In genomic region chr16:32098897-32099637, GRCm38 (mm10) we compare ENCODE assay signal across 8 mouse cellular contexts. TPM values are rescaled to one million over a fixed set of nuclear protein-coding genes. Genes with fewer than 3 reads are reported as not detected.
DNase-seq lines count a peak whose midpoint lies in the region; ATAC-seq lines count a peak whose summit lies in the region.

No protein-coding gene starts in this region.

- peak; percentile 82 for ATAC-seq in lung, embryonic 16.5 days (ENCODE audit: low read depth)
- ATAC-seq in embryonic facial prominence, embryonic 15.5 days (ENCODE audit: insufficient number of reproducible peaks, low FRiP score, low TSS enrichment, low read depth) = peak; percentile 80
- peak; percentile 84 for ATAC-seq in neural tube, embryonic 13.5 days (ENCODE audit: low read depth)

- peak overlapping the region; percentile 70 for H3K4me3 ChIP-seq in lung, embryonic 16.5 days (ENCODE audit: low read length)
- peak overlapping the region; percentile 75 for H3K4me3 ChIP-seq in embryonic facial prominence, embryonic 15.5 days (replicated peaks)
- peak overlapping the region; percentile 92 for H3K4me3 ChIP-seq in limb, embryonic 10.5 days
- peak overlapping the region; percentile 98 for H3K4me3 ChIP-seq in neural tube, embryonic 13.5 days

- H3K27ac ChIP-seq in lung, embryonic 16.5 days (ENCODE audit: low read length) = peak overlapping the region; percentile 77
- H3K27ac ChIP-seq in embryonic facial prominence, embryonic 15.5 days (replicated peaks) = peak overlapping the region; percentile 84
- peak overlapping the region; percentile 96 for H3K27ac ChIP-seq in limb, embryonic 10.5 days
- H3K27ac ChIP-seq in neural tube, embryonic 13.5 days (replicated peaks) = peak overlapping the region; percentile 82

- under 1% methylated on average over 39 of the region's 39 CpGs for WGBS in lung, embryonic 16.5 days
- under 1% methylated on average over 39 of the region's 39 CpGs for WGBS in embryonic facial prominence, embryonic 15.5 days
- WGBS in limb, embryonic 10.5 days = under 1% methylated on average over 39 of the region's 39 CpGs
- WGBS in neural tube, embryonic 13.5 days = 1% methylated on average over 27 of the region's 39 CpGs

- H3K9ac ChIP-seq in lung, embryonic 16.5 days (ENCODE audit: low read length) = peak overlapping the region; percentile 85
- H3K9ac ChIP-seq in embryonic facial prominence, embryonic 15.5 days = peak overlapping the region; percentile 75
- H3K9ac ChIP-seq in neural tube, embryonic 13.5 days = peak overlapping the region; percentile 92

- H3K9me3 ChIP-seq in lung, embryonic 16.5 days (ENCODE audit: control insufficient read depth, low read length) = no peaks in the 10 kb centered on the region
- no peaks in the 10 kb centered on the region for H3K9me3 ChIP-seq in embryonic facial prominence, embryonic 15.5 days (replicated peaks)
- no peaks in the 10 kb centered on the region for H3K9me3 ChIP-seq in limb, embryonic 10.5 days (replicated peaks)
- no peaks in the 10 kb centered on the region for H3K9me3 ChIP-seq in neural tube, embryonic 13.5 days

- peak overlapping the region; percentile 83 for H3K4me2 ChIP-seq in lung, embryonic 16.5 days (ENCODE audit: low read depth, low read length)
- H3K4me2 ChIP-seq in embryonic facial prominence, embryonic 15.5 days (replicated peaks) = peak overlapping the region; percentile 68
- H3K4me2 ChIP-seq in neural tube, embryonic 13.5 days = peak overlapping the region; percentile 73

- DNase-seq in lung, adult 18-20 months = no peak
- DNase-seq in limb, embryonic 10.5 days (ENCODE audit: low spot score) = no peak
- no peak for DNase-seq in left cerebral cortex, adult 11 months (ENCODE audit: low spot score)
- DNase-seq in kidney, postnatal 10 days = no peak
- DNase-seq in frontal cortex, postnatal 25 days (ENCODE audit: low spot score in 2 of 2) = no peak

- H3K27me3 ChIP-seq in lung, embryonic 16.5 days (ENCODE audit: control insufficient read depth, insufficient read depth, low read depth, low read length) = no peaks in the 10 kb centered on the region
- H3K27me3 ChIP-seq in embryonic facial prominence, embryonic 15.5 days = no peaks in the 10 kb centered on the region
- H3K27me3 ChIP-seq in limb, embryonic 10.5 days (ENCODE audit: low read depth, poor library complexity, severe bottlenecking) = no peaks in the 10 kb centered on the region
- no peaks in the 10 kb centered on the region for H3K27me3 ChIP-seq in neural tube, embryonic 13.5 days

- H3K4me1 ChIP-seq in lung, embryonic 16.5 days (replicated peaks; ENCODE audit: control insufficient read depth, insufficient read depth, low read length) = peaks cover 14% of the 10 kb centered on the region
- peaks cover 15% of the 10 kb centered on the region for H3K4me1 ChIP-seq in embryonic facial prominence, embryonic 15.5 days
- peaks cover 15% of the 10 kb centered on the region for H3K4me1 ChIP-seq in limb, embryonic 10.5 days
- H3K4me1 ChIP-seq in neural tube, embryonic 13.5 days (replicated peaks) = peaks cover 21% of the 10 kb centered on the region

- peaks cover 7% of the 10 kb centered on the region; the same call in 1 of the 2 replicates for H3K36me3 ChIP-seq in lung, embryonic 16.5 days (ENCODE audit: control insufficient read depth, insufficient read depth, low read length)
- H3K36me3 ChIP-seq in embryonic facial prominence, embryonic 15.5 days = peaks cover 19% of the 10 kb centered on the region
- H3K36me3 ChIP-seq in limb, embryonic 10.5 days = peaks cover 43% of the 10 kb centered on the region
- H3K36me3 ChIP-seq in neural tube, embryonic 13.5 days = peaks cover 35% of the 10 kb centered on the region

RNA-seq across cellular contexts. Expression of gene Pigx, which starts 0.5 kb away (rescaled TPM):
- polyA plus RNA-seq in lung, embryonic 16.5 days (2015; fragmentation: Nextera tagmentation; extraction: Ambion mirVana) = 84.6 and 85.1 TPM in 2 replicates
- polyA plus RNA-seq in embryonic facial prominence, embryonic 15.5 days (2015; fragmentation: Nextera tagmentation; extraction: Ambion mirVana) = 87.5 and 90.5 TPM in 2 replicates
- 147 and 150 TPM in 2 replicates for polyA plus RNA-seq in limb, embryonic 10.5 days (2016; fragmentation: Nextera tagmentation; extraction: Ambion mirVana)
- polyA plus RNA-seq in neural tube, embryonic 13.5 days (2015; fragmentation: Nextera tagmentation; extraction: Ambion mirVana) = 106 and 125 TPM in 2 replicates

RNA-seq across cellular contexts. Expression of gene Cep19, which starts 0.5 kb away (rescaled TPM):
- polyA plus RNA-seq in lung, embryonic 16.5 days (2015; fragmentation: Nextera tagmentation; extraction: Ambion mirVana) = 31.7 and 31.9 TPM in 2 replicates
- 27.0 and 29.9 TPM in 2 replicates for polyA plus RNA-seq in embryonic facial prominence, embryonic 15.5 days (2015; fragmentation: Nextera tagmentation; extraction: Ambion mirVana)
- 36.6 and 39.5 TPM in 2 replicates for polyA plus RNA-seq in limb, embryonic 10.5 days (2016; fragmentation: Nextera tagmentation; extraction: Ambion mirVana)
- polyA plus RNA-seq in neural tube, embryonic 13.5 days (2015; fragmentation: Nextera tagmentation; extraction: Ambion mirVana) = 48.7 and 51.2 TPM in 2 replicates

RNA-seq across cellular contexts. Expression of gene Pak2, which starts 19.9 kb away (rescaled TPM):
- polyA plus RNA-seq in lung, embryonic 16.5 days (2015; fragmentation: Nextera tagmentation; extraction: Ambion mirVana) = 33.1 and 36.5 TPM in 2 replicates
- 31.6 and 34.7 TPM in 2 replicates for polyA plus RNA-seq in embryonic facial prominence, embryonic 15.5 days (2015; fragmentation: Nextera tagmentation; extraction: Ambion mirVana)
- polyA plus RNA-seq in limb, embryonic 10.5 days (2016; fragmentation: Nextera tagmentation; extraction: Ambion mirVana) = 35.8 and 38.1 TPM in 2 replicates
- 30.7 and 33.0 TPM in 2 replicates for polyA plus RNA-seq in neural tube, embryonic 13.5 days (2015; fragmentation: Nextera tagmentation; extraction: Ambion mirVana)
